In genomic region chr2:32517233-32517867, GRCm38 (mm10) we compare ENCODE assay signal across 28 mouse cellular contexts. TPM values are rescaled to one million over a fixed set of nuclear protein-coding genes. Genes with fewer than 3 reads are reported as not detected.
DNase-seq lines count a peak whose midpoint lies in the region; ATAC-seq and TF ChIP-seq lines count a peak whose summit lies in the region.
"Had no signal": no experiment of that assay in that cellular context is flagged by ENCODE, and none has a peak within 500 bp of the region (broad histone marks: within the 10 kb centered on the region; RNA-seq: fewer than 3 reads in every experiment).

No protein-coding gene starts in this region.

- H3K4me1 ChIP-seq in lung, postnatal 0 days (ENCODE audit: insufficient read depth, low read depth, low read length), result no peaks in the 10 kb centered on the region
- H3K4me1 ChIP-seq: hindbrain, embryonic 15.5 days had no signal

- ATAC-seq in lung, postnatal 0 days, result no peak
- ATAC-seq: forebrain, embryonic 14.5 days; midbrain, embryonic 16.5 days had no signal

- no peaks in the 10 kb centered on the region for H3K27me3 ChIP-seq in lung, postnatal 0 days (replicated peaks; ENCODE audit: insufficient read depth, low read length)
- H3K27me3 ChIP-seq: embryonic facial prominence, embryonic 13.5 days; hindbrain, embryonic 15.5 days; lung, embryonic 15.5 days had no signal

- no peak for TF ChIP-seq CTCF in lung, postnatal 0 days (IDR thresholded peaks at IDR 0.05)

- no peak overlapping the region for H3K4me3 ChIP-seq in lung, postnatal 0 days (ENCODE audit: low read depth, low read length)
- H3K4me3 ChIP-seq: embryonic facial prominence, embryonic 13.5 days; erythroblast, embryonic 14.5 days; hindbrain, embryonic 15.5 days; left cerebral cortex, adult 2 months; lung, embryonic 15.5 days had no signal

- H3K9ac ChIP-seq in lung, postnatal 0 days (replicated peaks; ENCODE audit: low read depth), result no peak overlapping the region
- H3K9ac ChIP-seq: embryonic facial prominence, embryonic 13.5 days; hindbrain, embryonic 15.5 days; liver, embryonic 14.5 days; lung, embryonic 15.5 days had no signal

- no peaks in the 10 kb centered on the region for H3K36me3 ChIP-seq in lung, postnatal 0 days (ENCODE audit: insufficient read depth, low read length)
- H3K36me3 ChIP-seq: embryonic facial prominence, embryonic 13.5 days; hindbrain, embryonic 15.5 days; lung, embryonic 15.5 days had no signal

- 47% methylated on average over 4 of the region's 4 CpGs for WGBS in lung, postnatal 0 days

- no peaks in the 10 kb centered on the region for H3K9me3 ChIP-seq in lung, postnatal 0 days (ENCODE audit: low read length)
- H3K9me3 ChIP-seq: embryonic facial prominence, embryonic 13.5 days; hindbrain, embryonic 15.5 days; lung, embryonic 15.5 days had no signal

- no peak overlapping the region for H3K27ac ChIP-seq in lung, postnatal 0 days (ENCODE audit: low read length)
- H3K27ac ChIP-seq: embryonic facial prominence, embryonic 13.5 days; hindbrain, embryonic 15.5 days; left cerebral cortex, adult 2 months; liver, embryonic 14.5 days; lung, embryonic 15.5 days; macrophage had no signal

- peak; percentile 80 to 90 for DNase-seq in adrenal gland, adult (ENCODE audit: inconsistent age in 2 of 2, low spot score in 1 of 2)
- DNase-seq in adrenal gland, postnatal 4 days (ENCODE audit: low spot score in 2 of 2), result no peak
- DNase-seq in lung, postnatal 0 days (ENCODE audit: low spot score), result peak; percentile 28
- DNase-seq in lung, postnatal 10 days, result no peak
- peak; percentile 75 to 83 for DNase-seq in adrenal gland, postnatal 36 days
- DNase-seq in testis, postnatal 10 days (ENCODE audit: low spot score), result peak; percentile 67
- no peak for DNase-seq in thymus, adult 18-20 months
- DNase-seq in adipocyte (ENCODE audit: low spot score), result no peak
- DNase-seq: cerebellum, adult 8-10 months; cerebellum, postnatal 36 days; embryo, embryonic 11 days; gastrocnemius, postnatal 10 days; heart, adult 11 months; kidney, adult 2 months; right cerebral cortex, adult 18-20 months; thymus, postnatal 14 days had no signal

- TF ChIP-seq EP300 in lung, postnatal 0 days (IDR thresholded peaks at IDR 0.05), result no peak

- H3K4me2 ChIP-seq in lung, postnatal 0 days (replicated peaks; ENCODE audit: low read depth, low read length), result no peak overlapping the region
- H3K4me2 ChIP-seq: embryonic facial prominence, embryonic 13.5 days; heart, embryonic 11.5 days; hindbrain, embryonic 15.5 days; lung, embryonic 15.5 days had no signal

RNA-seq across cellular contexts. Expression of gene Fam102a, which starts 17.8 kb away (rescaled TPM):
- total RNA-seq in adrenal gland, postnatal 4 days (2021), result 10 to 100 TPM; 36.6 to 38.0 TPM
- polyA plus RNA-seq in lung, postnatal 0 days (2015; fragmentation: Nextera tagmentation; extraction: Ambion mirVana), result 8.0 and 8.4 TPM in 2 replicates
- total RNA-seq in adrenal gland, postnatal 36 days (2021), result 10 to 100 TPM; 21.5 to 34.8 TPM

RNA-seq across cellular contexts. Expression of gene Dpm2, which starts 53.3 kb away (rescaled TPM):
- total RNA-seq in adrenal gland, postnatal 4 days (2021), result 10 to 100 TPM; 61.9 to 64.5 TPM
- polyA plus RNA-seq in lung, postnatal 0 days (2015; fragmentation: Nextera tagmentation; extraction: Ambion mirVana), result 103 and 112 TPM in 2 replicates
- total RNA-seq in adrenal gland, postnatal 36 days (2021), result 10 to 100 TPM; 60.5 to 61.1 TPM

RNA-seq across cellular contexts. Expression of gene Pip5kl1, which starts 57.2 kb away (rescaled TPM):
- total RNA-seq in adrenal gland, postnatal 4 days (2021), result under 1 TPM; 0.31 to 0.73 TPM
- polyA plus RNA-seq in lung, postnatal 0 days (2015; fragmentation: Nextera tagmentation; extraction: Ambion mirVana), result not detected in 2 replicates
- total RNA-seq in adrenal gland, postnatal 36 days (2021), result not detected
- total RNA-seq: gastrocnemius, postnatal 10 days; hematopoietic stem cell, adult 5-6 weeks had no signal
- polyA plus RNA-seq: erythroblast, embryonic 14.5 days; heart, postnatal 0 days; kidney, adult 2 months; macrophage had no signal

RNA-seq across cellular contexts. Expression of gene 9430097D07Rik, which starts 58.1 kb away (rescaled TPM):
- total RNA-seq in adrenal gland, postnatal 4 days (2021), result not detected
- not detected in 2 replicates for polyA plus RNA-seq in lung, postnatal 0 days (2015; fragmentation: Nextera tagmentation; extraction: Ambion mirVana)
- total RNA-seq in adrenal gland, postnatal 36 days (2021), result not detected
- total RNA-seq: gastrocnemius, postnatal 10 days; hematopoietic stem cell, adult 5-6 weeks had no signal
- polyA plus RNA-seq: embryonic facial prominence, embryonic 13.5 days; erythroblast, embryonic 14.5 days; heart, postnatal 0 days; kidney, adult 2 months; macrophage had no signal

Comparison
In these comparisons a context has a peak if more than half of its experiments do, and no peak if none do; other contexts are left out.
1. DNase-seq: peak in adrenal gland, adult (2 of 2), lung, postnatal 0 days (single experiment), adrenal gland, postnatal 36 days (2 of 2) and testis, postnatal 10 days (single experiment); none in adrenal gland, postnatal 4 days (0 of 2), lung, postnatal 10 days (single experiment), thymus, adult 18-20 months (0 of 2) and adipocyte (single experiment).